Mouse (Mus musculus) liver, embryonic 13.5 days (tissue): Measurements from ENCODE around the gene Rad9b. TPM values are rescaled to one million over a fixed set of nuclear protein-coding genes. Genes with fewer than 3 reads are reported as not detected.

ENCODE experiments used
- ATAC-seq: fragments of 200-750 bp; cut with Nextera tagmentation; 2 replicates; pipeline ENCODE4 v1.8.0; 2017; ENCODE audit warnings: low read depth, mild to moderate bottlenecking, moderate number of reproducible peaks, moderate library complexity
- DNase-seq: peaks from one replicate; pipeline ENCODE4 v3.0.0; 2022
- H3K27ac ChIP-seq: fragments of 300-500 bp; sonication (generic); 2 replicates; pipeline ENCODE4 v1.5.1; 2015; ENCODE audit warnings: moderate library complexity, mild to moderate bottlenecking, inconsistent platforms
- H3K27me3 ChIP-seq: fragments of 300-500 bp; sonication (generic); 2 replicates; pipeline ENCODE4 v1.6.1; 2015; ENCODE audit warnings: mild to moderate bottlenecking, inconsistent platforms
- H3K36me3 ChIP-seq: fragments of 300-500 bp; sonication (generic); 2 replicates; pipeline ENCODE4 v1.6.1; 2015; ENCODE audit warnings: mild to moderate bottlenecking, inconsistent platforms
- H3K4me1 ChIP-seq: fragments of 300-500 bp; sonication (generic); replicated peaks from 2 replicates; pipeline ENCODE4 v1.6.1; 2015; ENCODE audit warnings: inconsistent platforms
- H3K4me2 ChIP-seq: fragments of 300-500 bp; sonication (generic); 2 replicates; pipeline ENCODE4 v1.6.1; 2015; ENCODE audit warnings: inconsistent platforms, mild to moderate bottlenecking, moderate library complexity
- H3K4me3 ChIP-seq: fragments of 300-500 bp; sonication (generic); replicated peaks from 2 replicates; pipeline ENCODE4 v1.5.1; 2015; ENCODE audit warnings: mild to moderate bottlenecking, inconsistent platforms
- H3K9ac ChIP-seq: fragments of 300-500 bp; sonication (generic); 2 replicates; pipeline ENCODE4 v1.6.1; 2015; ENCODE audit warnings: mild to moderate bottlenecking, inconsistent platforms
- H3K9me3 ChIP-seq: fragments of 300-500 bp; sonication (generic); replicated peaks from 2 replicates; pipeline ENCODE4 v1.6.1; 2016; ENCODE audit warnings: inconsistent platforms
- WGBS: fragments of 180-500 bp; shearing (Covaris S2); methylation state at CpG from one replicate; pipeline ENCODE4 v1.1.7; 2015; ENCODE audit not compliant: insufficient replicate concordance; 5-methylcytosine and 5-hydroxymethylcytosine counted together
- polyA plus RNA-seq: library from polyadenylated mRNA; unstranded; fragments of >200 nt; fragmentation: Nextera tagmentation; extraction: Ambion mirVana; gene quantifications from 2 replicates; pipeline ENCODE4 v1.2.1, GENCODE M21; 2015

The Rad9b gene
- 2.8 and 2.9 TPM in 2 replicates for polyA plus RNA-seq

- H3K27ac ChIP-seq = peak within 1 kb of the TSS; percentile 78
- peak within 1 kb of the TSS; percentile 92 for H3K9ac ChIP-seq
- 2% methylated on average over 51 of the region's 51 CpGs for WGBS
- peak; percentile 94 for ATAC-seq
- peak; percentile 98 for DNase-seq
- H3K4me2 ChIP-seq = peak within 1 kb of the TSS; percentile 92
- H3K27me3 ChIP-seq = no peaks in the 10 kb centered on the region
- peaks cover 25% of the 10 kb centered on the region for H3K4me1 ChIP-seq
- H3K36me3 ChIP-seq = no peaks in the 10 kb centered on the region
- H3K4me3 ChIP-seq = peak within 1 kb of the TSS; percentile 97
- H3K9me3 ChIP-seq = no peaks in the 10 kb centered on the region
Measured at GRCm38 (mm10) chr5:122353807-122354491, at the start of gene Rad9b, which contains the start of gene Vps29. Gene Rad9b (minus strand): TSS chr5:122354233. Gene Vps29 (plus strand): TSS chr5:122354369.

DNA sequence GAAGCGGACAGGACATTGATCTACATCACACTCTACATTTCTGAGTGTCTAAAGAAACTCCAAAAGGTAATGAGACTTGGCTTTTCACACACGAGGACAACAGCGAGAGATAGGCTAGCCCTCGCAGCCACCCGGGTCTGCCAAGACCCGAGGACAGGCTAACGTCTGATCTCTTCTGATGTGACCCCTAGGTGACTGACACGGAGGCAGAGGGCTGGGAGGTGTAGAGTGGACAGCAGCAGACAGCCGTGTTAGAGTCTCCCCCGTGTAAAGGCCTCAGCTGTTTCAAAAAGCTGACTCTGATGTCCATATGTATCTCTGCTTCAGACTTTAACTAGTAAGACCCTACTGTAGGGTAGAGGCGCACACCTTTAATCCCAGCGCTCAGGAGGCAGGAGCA lies 49.3 kb upstream of the Rad9b start:
- peaks cover 3% of the 10 kb centered on the region; the same call in 1 of the 2 replicates for H3K4me1 ChIP-seq
- WGBS = 88% methylated on average over 12 of the region's 12 CpGs
- H3K4me2 ChIP-seq = no peak overlapping the region
- H3K4me3 ChIP-seq = no peak overlapping the region
- no peak overlapping the region for H3K9ac ChIP-seq
- ATAC-seq (no peak), DNase-seq (no peak)
- H3K36me3 ChIP-seq = peaks cover 88% of the 10 kb centered on the region
- H3K27ac ChIP-seq = no peak overlapping the region
- H3K27me3 ChIP-seq = no peaks in the 10 kb centered on the region
- no peaks in the 10 kb centered on the region for H3K9me3 ChIP-seq

GRCm38 (mm10) chr5:122402772-122403171 lies 48.7 kb upstream of the Rad9b start:
- no peak for ATAC-seq

DNA sequence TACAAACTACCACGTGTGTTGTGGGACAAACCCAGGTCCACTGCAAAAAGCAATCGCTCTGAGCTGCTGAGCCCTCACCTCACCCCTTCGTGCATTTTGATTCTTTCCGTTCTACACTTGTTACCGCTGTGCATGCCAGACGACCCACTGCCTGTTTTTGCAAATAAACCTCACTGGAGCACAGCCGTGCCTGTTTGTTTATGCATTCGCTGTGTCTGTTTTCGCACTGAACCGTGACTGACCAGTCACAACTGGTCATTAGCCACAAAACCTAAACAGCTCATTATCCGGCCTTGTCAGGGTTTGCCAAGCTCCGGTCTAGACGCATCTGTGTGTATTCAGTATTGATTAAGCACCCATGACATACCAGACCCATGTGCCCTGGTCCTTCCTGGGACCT lies 48.1 kb upstream of the Rad9b start:
- DNase-seq = no peak
- Histone ChIP-seq H3K4me3 (no peak overlapping the region), H3K36me3 (peaks cover 96% of the 10 kb centered on the region), H3K27me3 (no peaks in the 10 kb centered on the region), H3K27ac (no peak overlapping the region), H3K4me1 (peaks cover 10% of the 10 kb centered on the region; the same call in 1 of the 2 replicates), H3K4me2 (no peak overlapping the region), H3K9me3 (no peaks in the 10 kb centered on the region), H3K9ac (no peak overlapping the region)
- 87% methylated on average over 13 of the region's 13 CpGs for WGBS
- no peak for ATAC-seq

More at GRCm38 (mm10) chr5:122402772-122403171, 48.7 kb upstream of the Rad9b start:
- H3K4me3 ChIP-seq = no peak overlapping the region
- no peak for DNase-seq
- 78% methylated on average over 5 of the region's 5 CpGs for WGBS
- no peaks in the 10 kb centered on the region for H3K9me3 ChIP-seq
- H3K36me3 ChIP-seq = peaks cover 94% of the 10 kb centered on the region
- H3K9ac ChIP-seq = no peak overlapping the region
- peaks cover 7% of the 10 kb centered on the region; the same call in 1 of the 2 replicates for H3K4me1 ChIP-seq
- no peak overlapping the region for H3K27ac ChIP-seq
- H3K4me2 ChIP-seq = no peak overlapping the region
- H3K27me3 ChIP-seq = no peaks in the 10 kb centered on the region

- Histone ChIP-seq H3K4me2 (no peak overlapping the region), H3K27ac (no peak overlapping the region), H3K9me3 (no peaks in the 10 kb centered on the region), H3K4me3 (no peak overlapping the region), H3K27me3 (no peaks in the 10 kb centered on the region), H3K4me1 (peaks cover 10% of the 10 kb centered on the region; the same call in 1 of the 2 replicates), H3K36me3 (peaks cover 95% of the 10 kb centered on the region), H3K9ac (no peak overlapping the region)
- WGBS = 38% methylated on average over 8 of the region's 8 CpGs
- DNase-seq = peak; percentile 34
- 0 out of 2 replicates have a peak, but pooled peaks have one; percentile 38 for ATAC-seq
Measured at GRCm38 (mm10) chr5:122401303-122401640, 47.2 kb upstream of the Rad9b start.

- H3K27ac ChIP-seq = no peak overlapping the region
- no peak overlapping the region for H3K9ac ChIP-seq
- 77% methylated on average over 18 of the region's 18 CpGs for WGBS
- H3K9me3 ChIP-seq = no peaks in the 10 kb centered on the region
- H3K4me1 ChIP-seq = peaks cover 10% of the 10 kb centered on the region; the same call in 1 of the 2 replicates
- ATAC-seq (no peak), DNase-seq (no peak)
- peaks cover 90% of the 10 kb centered on the region for H3K36me3 ChIP-seq
- no peak overlapping the region for H3K4me2 ChIP-seq
- no peak overlapping the region for H3K4me3 ChIP-seq
- no peaks in the 10 kb centered on the region for H3K27me3 ChIP-seq
Measured at GRCm38 (mm10) chr5:122400628-122401302, 46.7 kb upstream of the Rad9b start.

- Histone ChIP-seq H3K4me3 (no peak overlapping the region), H3K9ac (no peak overlapping the region), H3K36me3 (peaks cover 84% of the 10 kb centered on the region), H3K4me2 (no peak overlapping the region), H3K4me1 (peaks cover 10% of the 10 kb centered on the region; the same call in 1 of the 2 replicates), H3K27me3 (no peaks in the 10 kb centered on the region), H3K27ac (no peak overlapping the region), H3K9me3 (no peaks in the 10 kb centered on the region)
- no peak for DNase-seq
- ATAC-seq = no peak
- WGBS = 86% methylated on average over 8 of the region's 8 CpGs
Measured at GRCm38 (mm10) chr5:122399871-122400270, 45.8 kb upstream of the Rad9b start.

DNA sequence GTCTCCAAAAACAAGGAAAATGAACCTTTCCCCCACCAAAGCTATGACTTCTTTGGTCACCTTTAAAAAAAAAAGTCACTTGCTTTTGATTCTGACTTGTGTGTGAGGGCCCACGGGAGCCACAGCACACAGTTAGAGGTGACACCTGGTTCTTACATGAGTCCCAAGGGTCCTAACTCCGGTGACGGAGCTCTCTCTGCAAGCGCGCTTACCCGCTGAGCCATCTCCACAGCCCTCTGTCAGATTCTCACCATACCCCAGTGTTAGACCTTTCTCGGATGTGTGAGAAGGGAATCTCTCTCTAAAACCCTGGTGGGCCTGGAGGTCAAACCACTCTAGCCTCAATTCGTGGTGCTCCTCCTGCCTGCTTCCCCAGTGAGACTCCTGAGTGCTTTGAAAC lies 43.5 kb upstream of the Rad9b start:
- no peak for DNase-seq
- Histone ChIP-seq H3K4me1 (peaks cover 24% of the 10 kb centered on the region), H3K4me3 (no peak overlapping the region), H3K36me3 (peaks cover 66% of the 10 kb centered on the region), H3K27me3 (no peaks in the 10 kb centered on the region), H3K9me3 (no peaks in the 10 kb centered on the region), H3K27ac (no peak overlapping the region), H3K4me2 (no peak overlapping the region), H3K9ac (no peak overlapping the region)
- no peak for ATAC-seq
- WGBS = 84% methylated on average over 8 of the region's 8 CpGs

DNA sequence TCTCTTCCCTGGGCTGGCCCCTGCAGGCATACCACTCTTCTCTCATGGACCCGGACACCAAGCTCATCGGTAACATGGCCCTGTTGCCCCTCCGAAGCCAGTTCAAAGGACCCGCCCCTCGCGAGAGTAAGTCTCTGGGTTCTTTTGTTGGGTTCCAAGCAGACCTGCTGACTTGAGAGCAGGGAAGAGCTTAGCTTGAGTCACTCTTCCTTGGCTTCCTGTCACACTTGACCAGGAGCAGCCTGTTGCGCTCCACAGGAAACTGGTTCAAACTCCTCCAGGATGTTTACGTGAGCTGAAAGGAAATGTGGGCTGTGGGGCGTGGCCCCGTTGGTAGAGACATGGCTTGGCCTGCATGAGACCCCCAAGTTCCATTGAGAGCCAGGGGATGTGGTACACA lies 42.8 kb upstream of the Rad9b start:
- H3K27me3 ChIP-seq = no peaks in the 10 kb centered on the region
- no peak overlapping the region for H3K9ac ChIP-seq
- no peak overlapping the region for H3K4me3 ChIP-seq
- peaks cover 25% of the 10 kb centered on the region for H3K4me1 ChIP-seq
- ATAC-seq (no peak), DNase-seq (no peak)
- peaks cover 59% of the 10 kb centered on the region for H3K36me3 ChIP-seq
- WGBS = 62% methylated on average over 10 of the region's 10 CpGs
- no peak overlapping the region; the same call in 1 of the 2 replicates for H3K27ac ChIP-seq
- H3K4me2 ChIP-seq = no peak overlapping the region
- H3K9me3 ChIP-seq = no peaks in the 10 kb centered on the region

DNA sequence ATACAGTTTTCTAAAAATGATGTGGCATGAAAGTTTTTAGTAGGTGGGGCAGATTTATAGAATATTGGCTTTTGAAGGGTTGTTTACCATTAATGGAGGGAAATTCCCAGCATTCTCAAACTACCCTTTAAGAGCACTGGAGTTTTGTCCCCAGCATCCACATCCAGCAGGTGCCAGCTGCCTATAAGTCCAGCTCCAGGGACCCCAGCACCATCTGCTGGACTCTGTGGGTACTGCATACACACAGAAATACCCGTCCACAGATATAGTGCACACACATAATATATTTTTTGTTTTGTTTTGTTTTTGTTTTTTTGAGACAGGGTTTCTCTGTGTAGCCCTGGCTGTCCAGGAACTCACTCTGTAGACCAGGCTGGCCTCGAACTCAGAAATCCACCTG lies 39.9 kb upstream of the Rad9b start:
- no peak overlapping the region for H3K27ac ChIP-seq
- H3K4me3 ChIP-seq = no peak overlapping the region
- H3K9me3 ChIP-seq = no peaks in the 10 kb centered on the region
- H3K4me2 ChIP-seq = no peak overlapping the region
- peaks cover 31% of the 10 kb centered on the region for H3K4me1 ChIP-seq
- no peaks in the 10 kb centered on the region for H3K27me3 ChIP-seq
- peaks cover 34% of the 10 kb centered on the region for H3K36me3 ChIP-seq
- no peak for ATAC-seq
- peak; percentile 73 for DNase-seq
- no peak overlapping the region for H3K9ac ChIP-seq
- 26% methylated on average over 2 of the region's 2 CpGs for WGBS

GRCm38 (mm10) chr5:122392227-122393004 lies 38.4 kb upstream of the Rad9b start:
- ATAC-seq (peak; percentile 47), DNase-seq (no peak)
- H3K4me2 ChIP-seq = peak overlapping the region; percentile 73
- H3K4me1 ChIP-seq = peaks cover 21% of the 10 kb centered on the region
- no peaks in the 10 kb centered on the region for H3K9me3 ChIP-seq
- peaks cover 20% of the 10 kb centered on the region for H3K36me3 ChIP-seq
- peak overlapping the region; percentile 93 for H3K9ac ChIP-seq
- H3K27me3 ChIP-seq = no peaks in the 10 kb centered on the region
- peak overlapping the region; percentile 74 for H3K27ac ChIP-seq
- WGBS = 6% methylated on average over 19 of the region's 19 CpGs
- peak overlapping the region; percentile 91 for H3K4me3 ChIP-seq
